Mouse (Mus musculus): ENCODE results near the gene Themis3. TPM values are rescaled to one million over a fixed set of nuclear protein-coding genes. Genes with fewer than 3 reads are reported as not detected.

Themis3 gene
- polyA plus RNA-seq (2015; fragmentation: Nextera tagmentation; extraction: Ambion mirVana) = not detected in 2 replicates

- Histone ChIP-seq H3K27me3 (no peaks in the 10 kb centered on the region), H3K36me3 (no peaks in the 10 kb centered on the region), H3K27ac (no peak within 1 kb of the TSS), H3K4me2 (no peak within 1 kb of the TSS), H3K4me3 (replicated peaks) (no peak within 1 kb of the TSS), H3K9ac (no peak within 1 kb of the TSS), H3K4me1 (replicated peaks) (no peaks in the 10 kb centered on the region), H3K9me3 (replicated peaks) (no peaks in the 10 kb centered on the region)
- ATAC-seq (ENCODE audit: low read depth) (no peak), DNase-seq (no peak)
- WGBS (ENCODE audit: insufficient replicate concordance) = 56% methylated on average over 5 of the region's 5 CpGs
These were observed at the start of gene Themis3 for GRCm38 (mm10) chr17:66594435-66594834. TSS of gene Themis3 (minus strand) at chr17:66594621.

GRCm38 (mm10) chr17:66637951-66638722, 43.7 kb upstream of the Themis3 start:
- H3K9ac ChIP-seq = no peak overlapping the region
- H3K27ac ChIP-seq = no peak overlapping the region
- no peak for ATAC-seq (ENCODE audit: low read depth)
- H3K4me3 ChIP-seq (replicated peaks) = no peak overlapping the region
- WGBS (ENCODE audit: insufficient replicate concordance) = 69% methylated on average over 7 of the region's 7 CpGs
- no peaks in the 10 kb centered on the region for H3K36me3 ChIP-seq
- no peaks in the 10 kb centered on the region for H3K27me3 ChIP-seq
- H3K4me2 ChIP-seq = no peak overlapping the region
- DNase-seq = no peak
- H3K4me1 ChIP-seq (replicated peaks) = no peaks in the 10 kb centered on the region
- 0 out of 2 replicates have a peak, but pooled peaks cover 2% of the 10 kb centered on the region for H3K9me3 ChIP-seq (replicated peaks)

- Histone ChIP-seq H3K27me3 (no peaks in the 10 kb centered on the region), H3K36me3 (no peaks in the 10 kb centered on the region), H3K9me3 (replicated peaks) (no peaks in the 10 kb centered on the region), H3K9ac (no peak overlapping the region), H3K4me1 (replicated peaks) (no peaks in the 10 kb centered on the region), H3K4me2 (no peak overlapping the region), H3K4me3 (replicated peaks) (no peak overlapping the region), H3K27ac (no peak overlapping the region)
- 64% methylated on average over 13 of the region's 13 CpGs for WGBS (ENCODE audit: insufficient replicate concordance)
- no peak for DNase-seq
- no peak for ATAC-seq (ENCODE audit: low read depth)
These were observed 25.7 kb upstream of the Themis3 start for GRCm38 (mm10) chr17:66619996-66620656.

- H3K4me1 ChIP-seq (replicated peaks) = no peaks in the 10 kb centered on the region
- 67% methylated on average over 3 of the region's 3 CpGs for WGBS (ENCODE audit: insufficient replicate concordance)
- H3K4me2 ChIP-seq = no peak overlapping the region
- ATAC-seq (ENCODE audit: low read depth) = no peak
- no peaks in the 10 kb centered on the region for H3K27me3 ChIP-seq
- H3K27ac ChIP-seq = no peak overlapping the region
- no peaks in the 10 kb centered on the region for H3K36me3 ChIP-seq
- no peak overlapping the region for H3K9ac ChIP-seq
- H3K4me3 ChIP-seq (replicated peaks) = no peak overlapping the region
- DNase-seq = no peak
- no peaks in the 10 kb centered on the region for H3K9me3 ChIP-seq (replicated peaks)
These were observed 24.9 kb upstream of the Themis3 start for GRCm38 (mm10) chr17:66619255-66619826.

- Histone ChIP-seq H3K4me1 (replicated peaks) (no peaks in the 10 kb centered on the region), H3K9ac (no peak overlapping the region), H3K4me3 (replicated peaks) (no peak overlapping the region), H3K9me3 (replicated peaks) (no peaks in the 10 kb centered on the region), H3K36me3 (no peaks in the 10 kb centered on the region), H3K4me2 (no peak overlapping the region), H3K27ac (no peak overlapping the region), H3K27me3 (no peaks in the 10 kb centered on the region)
- DNase-seq (no peak), ATAC-seq (ENCODE audit: low read depth) (no peak)
These were observed 15.6 kb upstream of the Themis3 start for GRCm38 (mm10) chr17:66610032-66610431.

GRCm38 (mm10) chr17:66604931-66605330, 10.5 kb upstream of the Themis3 start:
- Histone ChIP-seq H3K4me3 (replicated peaks) (no peak overlapping the region), H3K4me1 (replicated peaks) (no peaks in the 10 kb centered on the region), H3K9ac (no peak overlapping the region), H3K27me3 (no peaks in the 10 kb centered on the region), H3K27ac (no peak overlapping the region), H3K9me3 (replicated peaks) (no peaks in the 10 kb centered on the region), H3K36me3 (no peaks in the 10 kb centered on the region), H3K4me2 (no peak overlapping the region)
- no peak for DNase-seq
- WGBS (ENCODE audit: insufficient replicate concordance) = 48% methylated on average over 5 of the region's 5 CpGs
- ATAC-seq (ENCODE audit: low read depth) = no peak

- Histone ChIP-seq H3K4me2 (no peak overlapping the region), H3K9ac (no peak overlapping the region), H3K27ac (no peak overlapping the region), H3K4me3 (replicated peaks) (no peak overlapping the region), H3K27me3 (no peaks in the 10 kb centered on the region), H3K9me3 (replicated peaks) (no peaks in the 10 kb centered on the region), H3K36me3 (no peaks in the 10 kb centered on the region), H3K4me1 (replicated peaks) (no peaks in the 10 kb centered on the region)
- ATAC-seq (ENCODE audit: low read depth) (no peak), DNase-seq (no peak)
- 62% methylated on average over 2 of the region's 2 CpGs for WGBS (ENCODE audit: insufficient replicate concordance)
These were observed 6.8 kb upstream of the Themis3 start for GRCm38 (mm10) chr17:66601171-66601570.

GRCm38 (mm10) chr17:66595867-66596266, 1.4 kb upstream of the Themis3 start:
- ATAC-seq (ENCODE audit: low read depth) = no peak
- 42% methylated on average over 3 of the region's 3 CpGs for WGBS (ENCODE audit: insufficient replicate concordance)
- no peak overlapping the region for H3K4me2 ChIP-seq
- no peak overlapping the region for H3K27ac ChIP-seq
- no peaks in the 10 kb centered on the region for H3K36me3 ChIP-seq
- H3K9ac ChIP-seq = no peak overlapping the region
- H3K9me3 ChIP-seq (replicated peaks) = no peaks in the 10 kb centered on the region
- DNase-seq = no peak
- no peak overlapping the region for H3K4me3 ChIP-seq (replicated peaks)
- no peaks in the 10 kb centered on the region for H3K27me3 ChIP-seq
- H3K4me1 ChIP-seq (replicated peaks) = no peaks in the 10 kb centered on the region

- Histone ChIP-seq H3K4me3 (replicated peaks) (no peak overlapping the region), H3K27ac (no peak overlapping the region), H3K27me3 (no peaks in the 10 kb centered on the region), H3K4me2 (no peak overlapping the region), H3K9ac (no peak overlapping the region), H3K36me3 (no peaks in the 10 kb centered on the region), H3K9me3 (replicated peaks) (no peaks in the 10 kb centered on the region), H3K4me1 (replicated peaks) (no peaks in the 10 kb centered on the region)
- ATAC-seq (ENCODE audit: low read depth) (no peak), DNase-seq (no peak)
These were observed 835 bp upstream of the Themis3 start for GRCm38 (mm10) chr17:66595256-66595655.

- no peaks in the 10 kb centered on the region for H3K36me3 ChIP-seq
- no peaks in the 10 kb centered on the region for H3K9me3 ChIP-seq (replicated peaks)
- H3K4me3 ChIP-seq (replicated peaks) = no peak overlapping the region
- ATAC-seq (ENCODE audit: low read depth) (no peak), DNase-seq (no peak)
- H3K27ac ChIP-seq = no peak overlapping the region
- 51% methylated on average over 9 of the region's 9 CpGs for WGBS (ENCODE audit: insufficient replicate concordance)
- H3K4me1 ChIP-seq (replicated peaks) = no peaks in the 10 kb centered on the region
- no peak overlapping the region for H3K9ac ChIP-seq
- H3K27me3 ChIP-seq = no peaks in the 10 kb centered on the region
- no peak overlapping the region for H3K4me2 ChIP-seq
These were observed 3.9 kb downstream of the Themis3 start for GRCm38 (mm10) chr17:66590353-66591075.

GRCm38 (mm10) chr17:66589864-66590263, 4.6 kb downstream of the Themis3 start:
- no peaks in the 10 kb centered on the region for H3K4me1 ChIP-seq (replicated peaks)
- H3K4me2 ChIP-seq = no peak overlapping the region
- ATAC-seq (ENCODE audit: low read depth) = no peak
- DNase-seq = no peak
- WGBS (ENCODE audit: insufficient replicate concordance) = 61% methylated on average over 8 of the region's 8 CpGs
- no peaks in the 10 kb centered on the region for H3K27me3 ChIP-seq
- H3K36me3 ChIP-seq = no peaks in the 10 kb centered on the region
- H3K9ac ChIP-seq = no peak overlapping the region
- no peaks in the 10 kb centered on the region for H3K9me3 ChIP-seq (replicated peaks)
- no peak overlapping the region for H3K4me3 ChIP-seq (replicated peaks)
- no peak overlapping the region for H3K27ac ChIP-seq

Measured in liver, embryonic 13.5 days (tissue).